Mouse (Mus musculus): ENCODE measurements around the gene Taf1c.

The Taf1c gene

DNA sequence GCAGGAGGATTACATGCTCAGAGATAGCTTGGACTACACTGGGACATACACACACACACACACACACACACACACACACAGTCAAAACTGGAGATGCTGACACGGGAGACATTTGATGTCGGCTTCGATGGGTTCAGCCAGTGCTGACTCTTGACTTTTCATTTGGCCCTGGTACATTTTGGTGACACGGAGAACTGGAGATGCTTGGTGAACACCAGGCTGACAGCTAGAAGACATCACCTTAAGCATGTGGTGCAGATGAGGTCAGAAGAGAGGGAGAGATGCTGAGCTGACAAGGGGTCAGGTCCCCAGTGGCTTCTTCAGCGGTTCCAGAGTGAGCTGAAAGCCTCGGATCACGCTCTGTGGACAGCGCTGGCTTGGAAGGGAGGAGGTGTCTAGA, 18.0 kb upstream of the Taf1c start:
- no peak for DNase-seq

DNA sequence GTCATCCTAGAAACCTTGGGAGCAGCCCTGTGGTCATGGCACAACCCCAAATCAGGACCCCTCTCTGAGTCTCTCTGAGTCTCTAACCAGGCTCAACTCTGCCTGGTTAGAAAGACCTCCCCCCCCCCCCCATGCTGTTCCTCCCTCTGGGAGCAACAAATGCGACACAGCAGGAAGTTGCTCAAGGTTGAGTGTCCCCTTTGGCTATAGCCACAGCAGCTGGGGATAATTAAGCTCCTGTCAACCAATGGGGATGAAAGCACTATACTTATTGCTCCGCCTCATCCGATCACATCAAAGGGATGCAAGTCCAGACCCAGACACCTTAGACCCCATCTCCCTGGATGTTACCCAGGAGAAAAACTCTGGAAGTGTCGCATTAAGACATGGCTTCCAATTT, 17.5 kb upstream of the Taf1c start:
- DNase-seq: no peak

DNA sequence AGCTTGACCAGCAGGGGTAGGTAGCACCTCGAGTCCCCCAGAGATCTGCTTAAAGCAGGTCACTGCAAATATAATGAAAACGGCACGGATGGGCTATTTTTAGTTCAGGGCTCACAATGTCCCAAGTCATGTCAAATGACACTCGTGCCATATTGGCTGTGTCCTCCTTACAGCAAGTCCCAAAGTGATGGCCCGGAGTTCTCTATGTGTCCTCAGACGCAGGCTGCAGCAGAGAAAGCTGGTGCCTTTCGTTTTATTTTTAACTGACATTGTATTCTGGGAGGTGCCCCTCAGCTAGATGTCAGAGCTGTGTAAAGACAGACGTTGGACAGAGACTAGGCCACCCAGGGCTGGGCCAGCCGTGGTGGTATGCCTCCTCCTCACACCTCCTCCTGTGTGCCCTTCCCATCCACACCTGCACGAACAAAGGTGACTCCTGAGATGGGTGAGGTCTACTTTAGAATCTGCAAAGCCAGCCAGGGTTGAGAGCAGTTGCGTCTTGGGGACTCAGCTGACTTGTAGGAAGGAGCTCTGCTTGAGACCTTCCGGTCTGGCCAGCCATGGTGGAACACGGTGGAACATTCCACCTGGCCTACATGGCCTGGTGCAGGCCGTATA, 15.9 kb upstream of the Taf1c start:
- no peak for DNase-seq

DNA sequence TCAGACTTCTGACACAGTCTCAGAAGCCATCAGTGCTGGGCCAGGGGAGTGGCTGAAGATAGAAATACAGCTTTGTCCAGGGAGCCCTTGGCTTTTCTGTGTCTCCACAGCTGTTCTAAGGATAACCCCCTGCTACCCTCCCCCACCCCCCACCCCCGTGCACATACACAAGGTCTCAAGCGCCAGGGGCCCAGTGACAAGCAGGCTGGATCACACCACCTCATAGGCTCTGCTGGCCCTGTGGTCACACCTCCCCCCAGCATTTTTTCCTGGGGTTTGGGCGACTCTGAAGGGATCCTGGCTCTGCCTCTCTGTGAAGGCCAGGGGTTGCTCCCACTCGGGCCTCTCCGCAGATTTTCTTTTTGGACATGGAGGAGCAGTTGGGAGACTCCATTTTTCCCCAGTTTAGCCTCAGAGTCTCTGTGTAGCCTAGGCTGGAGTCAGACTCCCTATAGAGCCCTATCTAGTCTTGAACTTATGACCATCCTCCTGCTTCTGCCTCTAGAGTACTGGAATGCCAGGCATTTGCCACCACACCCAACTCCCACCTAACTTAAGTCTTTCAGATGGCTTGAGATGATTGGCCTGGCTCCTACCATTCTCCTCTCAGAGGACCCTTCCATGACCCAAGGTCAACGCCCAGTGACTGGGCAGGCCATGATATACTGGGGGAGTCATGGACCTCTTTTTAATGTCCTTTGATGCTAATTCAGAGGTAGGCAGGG, 15.3 kb upstream of the Taf1c start:
- no peak for DNase-seq

DNA sequence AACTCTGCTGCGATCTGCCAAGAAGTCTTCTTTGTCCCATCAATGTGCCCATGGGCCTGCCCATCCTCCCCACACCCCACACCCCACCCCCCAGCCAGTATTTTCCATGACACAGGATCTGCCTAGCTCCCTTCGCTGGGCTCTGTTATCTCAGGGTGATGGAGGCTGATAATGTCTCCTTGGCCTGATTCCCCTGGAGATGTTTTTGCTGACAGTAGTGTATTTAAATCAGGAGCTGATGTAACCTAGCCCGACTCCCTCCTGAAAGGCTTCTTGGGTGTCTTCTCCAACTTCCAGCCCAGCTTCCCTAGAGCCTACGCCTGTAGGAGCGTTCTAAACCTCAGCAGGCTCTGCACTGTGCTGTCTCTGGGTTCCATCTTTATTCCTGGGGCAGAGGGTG, 13.9 kb upstream of the Taf1c start:
- DNase-seq: no peak

DNA sequence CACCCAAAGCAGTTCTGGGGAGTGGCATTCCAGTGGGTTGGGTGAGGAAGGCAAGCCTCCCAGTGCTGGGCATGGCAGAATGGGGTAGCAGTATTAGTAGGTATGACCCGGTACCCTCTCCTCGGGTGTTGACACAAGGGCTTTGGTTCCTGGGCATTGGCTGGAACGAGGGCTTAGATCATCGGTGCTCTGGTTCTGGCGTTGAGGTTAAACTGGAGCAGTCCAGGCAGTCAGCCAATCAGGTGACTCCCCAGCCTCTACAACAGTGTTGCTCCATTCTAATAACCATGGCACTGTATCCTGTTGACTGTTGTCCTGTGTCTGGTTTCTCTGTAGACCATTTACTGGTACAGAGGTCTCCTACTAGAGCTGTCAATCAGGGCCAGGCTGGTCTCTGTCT, 12.6 kb upstream of the Taf1c start:
- no peak for DNase-seq

DNA sequence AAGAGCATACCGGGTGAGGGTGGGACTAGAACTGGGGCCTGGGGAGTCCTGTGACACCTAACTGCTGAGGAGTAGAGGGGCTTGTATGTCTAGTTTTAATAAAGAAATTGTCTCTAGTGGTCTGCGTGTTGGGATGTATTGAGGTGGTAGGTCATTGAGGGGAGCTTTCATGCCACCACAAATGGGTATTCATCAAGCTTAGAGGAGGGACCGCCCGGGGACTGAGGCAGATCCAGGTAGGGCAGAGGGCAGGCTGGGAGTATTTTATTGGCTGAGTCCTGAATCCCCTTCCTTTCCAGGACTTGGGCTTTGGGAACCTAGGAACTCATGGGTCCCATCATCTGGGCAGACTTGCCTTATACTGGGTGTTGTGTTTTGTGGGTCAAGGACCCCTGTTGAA, 11.8 kb upstream of the Taf1c start:
- DNase-seq: no peak

DNA sequence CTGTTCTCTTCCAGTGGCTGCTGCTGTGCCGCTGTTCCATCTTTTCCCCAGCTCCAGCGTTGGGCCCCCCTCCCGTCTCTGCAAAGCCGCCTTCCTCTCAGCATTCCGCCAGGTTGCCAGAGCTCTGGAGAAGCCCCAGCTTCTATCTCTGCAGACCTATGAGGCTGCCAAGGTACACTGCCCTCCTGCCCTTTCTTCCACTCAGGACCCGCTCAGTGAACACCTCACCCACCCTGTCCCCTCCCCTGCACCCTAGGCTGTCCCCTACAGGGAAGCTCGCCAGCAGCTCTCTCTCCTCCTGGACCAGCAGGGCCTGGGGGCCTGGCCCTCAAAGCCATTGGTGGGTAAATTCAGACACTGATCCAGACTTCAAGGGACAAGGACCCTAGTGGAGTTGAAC, 11.3 kb upstream of the Taf1c start:
- DNase-seq: no peak

DNA sequence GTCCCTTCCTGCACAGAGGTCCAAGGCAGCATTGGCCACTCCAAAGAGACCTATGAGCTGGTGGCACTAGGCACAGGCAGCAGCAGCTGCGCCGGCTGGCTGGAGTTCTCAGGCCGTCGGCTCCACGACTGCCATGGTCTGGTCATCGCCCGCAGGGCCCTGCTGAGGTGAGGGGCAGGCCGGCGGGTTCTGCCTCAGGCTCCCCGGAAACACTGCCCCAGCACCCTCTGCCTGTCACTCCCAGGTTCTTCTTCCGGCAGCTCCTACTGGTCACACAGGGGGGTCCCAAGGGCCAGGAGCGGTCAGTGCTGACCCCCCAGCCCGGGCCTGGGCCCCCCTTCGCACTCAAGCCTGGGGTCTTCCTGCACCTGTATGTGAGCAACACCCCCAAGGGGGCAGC, 10.1 kb upstream of the Taf1c start:
- DNase-seq: no peak

DNA sequence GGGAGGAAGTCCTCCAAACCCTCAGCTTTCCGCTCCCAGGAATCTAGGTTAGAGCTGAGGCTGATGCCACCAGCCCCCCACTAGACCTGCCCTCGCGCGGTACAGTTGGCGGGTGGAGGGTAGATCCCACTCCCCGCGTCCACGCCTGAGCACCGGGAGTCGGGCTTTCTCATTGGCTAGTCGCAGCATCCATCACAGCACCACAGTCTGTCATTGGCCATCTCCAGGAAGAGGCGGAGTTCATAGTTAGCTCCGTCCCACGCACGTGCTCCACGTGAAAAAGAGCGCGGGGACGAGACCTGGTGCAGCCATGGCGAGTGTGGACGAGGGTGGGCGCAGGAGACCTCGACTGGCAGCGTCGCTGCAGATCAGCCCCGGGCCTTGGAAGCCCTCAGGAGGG, 7.4 kb upstream of the Taf1c start, which contains the start of gene Adad2:
Adad2 (plus strand) TSS at position 277 of the 400 bp plus-strand sequence.
- DNase-seq: no peak

DNA sequence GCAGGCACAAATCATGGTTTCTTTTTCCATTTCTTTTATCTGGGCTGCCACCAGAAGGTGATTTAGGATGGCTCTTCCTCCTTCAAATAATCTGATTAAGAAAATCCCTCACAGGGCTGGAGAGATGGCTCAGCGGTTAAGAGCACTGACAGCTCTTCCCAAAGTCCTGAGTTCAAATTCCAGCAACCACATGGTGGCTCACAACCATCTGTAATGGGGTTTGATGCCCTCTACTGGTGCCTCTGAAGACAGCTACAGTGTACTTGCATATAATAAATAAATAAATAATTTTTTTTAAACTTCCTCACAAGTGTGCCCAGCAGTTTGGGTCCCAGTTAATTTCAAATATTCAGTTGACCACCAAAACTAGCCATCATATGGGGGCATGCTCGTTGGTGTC, 1.2 kb upstream of the Taf1c start:
- no peak for DNase-seq

DNA sequence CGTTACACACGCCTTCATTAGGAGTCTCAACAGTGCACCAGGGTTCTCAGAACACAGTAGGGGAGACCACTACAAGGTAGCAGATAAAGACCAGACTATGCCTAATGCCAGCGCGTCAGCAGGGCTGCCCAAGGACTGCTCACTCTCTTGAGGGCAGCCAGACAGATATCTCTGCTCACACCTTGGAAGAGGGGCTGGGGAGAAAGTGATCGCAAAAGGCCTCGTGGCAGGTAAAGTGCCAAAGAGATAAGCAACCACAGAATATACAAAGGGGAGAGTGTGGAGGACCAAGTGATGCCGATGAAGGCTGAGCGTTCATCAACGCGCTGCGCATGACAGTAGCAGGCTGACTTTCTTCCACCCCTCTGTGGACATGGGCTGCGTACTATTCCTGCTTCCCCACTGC, 621 bp downstream of the Taf1c start:
- no peak for DNase-seq

DNA sequence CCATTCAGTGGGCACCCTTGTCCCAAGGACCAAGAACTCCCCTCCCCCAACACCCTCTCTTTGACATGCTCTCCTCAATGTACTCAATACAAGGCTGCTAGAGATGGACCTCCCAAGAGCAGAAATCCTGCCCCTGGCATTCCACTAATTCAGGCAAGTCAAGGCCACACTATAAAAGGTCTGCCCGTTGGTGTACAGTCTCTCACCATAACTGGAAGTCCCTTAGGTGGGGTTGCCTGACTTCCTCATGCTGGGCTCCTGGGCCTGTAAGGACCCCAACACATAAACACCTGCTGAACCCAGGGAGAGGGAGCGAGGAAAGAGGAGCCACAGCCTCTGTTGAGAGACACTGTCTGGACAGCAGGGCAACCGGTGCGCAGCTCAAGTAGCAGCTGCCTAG, 1.3 kb downstream of the Taf1c start:
- no peak for DNase-seq

DNA sequence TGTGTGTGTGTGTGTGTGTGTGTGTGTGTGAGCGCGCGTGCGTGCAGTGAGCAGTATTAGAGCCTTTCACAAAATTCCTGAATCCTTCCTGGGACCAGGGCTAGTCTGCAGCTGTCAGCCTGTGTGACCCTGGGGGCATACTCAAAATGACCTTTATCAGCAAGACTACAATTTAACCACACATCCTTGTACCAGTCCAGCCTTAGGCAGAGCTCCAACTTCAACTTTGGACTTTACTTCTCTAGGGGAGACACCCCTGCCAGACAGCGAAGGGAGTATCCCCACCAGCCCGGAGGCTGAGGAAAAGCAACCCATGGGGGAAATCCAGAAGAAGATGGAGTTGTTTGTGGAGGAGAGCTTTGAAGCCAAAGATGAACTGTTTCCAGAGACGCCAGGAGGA, 13.6 kb downstream of the Taf1c start:
- DNase-seq: no peak

DNA sequence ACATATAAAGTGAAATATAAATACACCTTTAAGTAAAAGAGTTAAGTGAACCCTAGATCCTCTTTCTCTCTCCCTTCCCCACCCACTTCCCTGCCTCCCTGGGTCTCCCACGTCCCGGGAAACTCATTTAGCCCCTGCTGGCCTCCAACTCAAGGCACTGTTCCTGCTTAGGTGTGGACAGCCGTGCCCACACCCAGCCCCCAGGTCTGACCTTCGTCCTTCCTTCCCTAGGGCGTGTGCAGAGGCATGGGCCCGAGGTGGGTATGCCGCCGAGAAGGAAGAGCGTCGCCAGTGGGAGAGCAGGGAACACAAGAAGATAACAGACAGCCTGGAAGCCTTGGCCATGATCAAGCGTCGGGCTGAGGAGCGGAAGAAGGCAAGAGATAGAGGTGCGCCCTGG, 14.7 kb downstream of the Taf1c start:
- DNase-seq: no peak

DNA sequence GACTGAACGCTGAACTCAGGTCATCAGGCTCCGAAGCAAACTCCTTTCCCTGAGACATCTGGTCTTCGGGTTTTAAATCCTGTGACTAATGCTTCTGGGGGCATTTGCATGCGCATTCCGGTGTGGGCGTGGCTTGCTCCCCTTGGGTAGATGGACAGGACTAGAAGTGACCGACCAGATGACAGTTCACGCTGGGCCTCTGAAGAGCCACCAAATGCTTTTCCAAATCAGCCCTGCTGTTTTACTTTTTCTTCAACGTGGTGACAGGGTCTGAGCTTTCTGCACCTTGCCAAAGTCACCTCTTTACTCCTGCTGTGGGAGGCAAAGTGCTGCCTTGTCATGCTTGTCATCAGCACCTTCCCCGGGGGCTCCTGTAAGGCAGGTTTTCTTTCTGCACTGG, 16.2 kb downstream of the Taf1c start:
- no peak for DNase-seq

DNA sequence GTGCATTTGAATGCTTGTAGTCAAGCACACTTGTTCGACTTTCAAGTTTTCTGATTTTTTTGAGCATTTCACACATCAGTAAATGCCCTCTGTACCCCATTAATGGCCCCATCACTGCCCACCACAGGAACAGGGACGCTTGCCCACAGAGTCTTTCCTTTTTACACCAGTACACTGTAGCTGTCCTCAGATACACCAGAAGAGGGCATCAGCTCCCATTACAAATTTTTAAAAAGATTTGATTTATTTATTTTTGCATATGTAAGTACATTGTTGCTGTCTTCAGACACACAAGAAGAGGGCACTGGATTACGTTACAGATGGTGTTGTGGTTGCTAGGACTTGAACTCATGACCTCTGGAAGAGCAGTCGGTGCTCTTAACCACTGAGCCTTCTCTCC, 16.7 kb downstream of the Taf1c start:
- no peak for DNase-seq

DNA sequence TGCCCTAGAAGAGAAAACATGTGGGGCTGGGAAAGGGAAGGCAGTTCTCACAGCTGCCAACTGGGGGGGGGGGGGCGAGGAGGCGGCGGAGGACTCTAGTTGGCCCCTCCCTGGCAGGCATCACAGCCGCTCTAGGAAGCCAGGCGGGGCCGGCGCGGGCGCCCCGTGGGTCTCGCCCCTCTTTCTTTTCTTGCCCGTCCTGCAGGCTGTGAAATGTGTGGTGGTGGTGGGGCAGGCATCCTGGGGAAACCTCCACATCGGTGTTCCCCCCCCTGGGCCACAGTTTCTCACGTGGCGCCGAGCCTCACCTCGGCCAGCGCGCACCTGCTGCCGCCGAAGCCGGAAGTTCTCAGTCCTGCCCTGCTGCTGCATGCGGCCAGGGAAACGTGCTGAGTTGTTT, 19.1 kb downstream of the Taf1c start:
- no peak for DNase-seq

DNA sequence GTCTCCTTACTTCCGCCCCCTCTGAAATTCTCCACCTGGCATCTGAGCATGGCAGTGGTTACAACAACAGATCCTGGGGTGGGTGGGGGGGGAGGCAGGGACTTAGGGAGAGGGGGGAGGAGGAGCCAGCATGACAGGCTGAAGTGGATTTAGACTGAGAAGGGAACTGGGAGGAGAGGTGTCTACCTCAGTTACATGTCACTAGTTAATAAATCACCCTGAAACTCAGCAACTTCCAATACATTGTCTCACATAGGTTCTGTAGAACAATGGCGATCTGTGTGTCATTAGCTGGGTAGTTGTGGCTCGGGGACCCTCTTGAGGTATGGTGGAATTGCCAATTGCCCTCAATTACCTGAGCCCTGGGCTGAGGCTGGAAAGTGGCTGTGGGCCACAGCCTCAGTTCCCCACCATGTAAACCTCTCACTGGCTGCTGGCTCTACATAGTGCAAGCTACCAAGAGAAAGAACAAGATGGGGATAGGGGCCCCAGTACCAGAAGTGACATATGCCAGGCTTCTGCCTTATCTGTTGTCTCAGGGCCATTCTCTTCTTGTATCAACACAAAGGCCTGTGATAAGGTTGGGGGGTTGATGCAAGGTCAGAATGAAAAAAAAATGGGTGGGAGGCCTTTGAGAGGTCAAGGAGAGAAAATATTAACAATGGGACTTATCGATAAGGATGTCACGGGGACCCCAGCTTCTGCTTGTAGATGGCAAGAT, 24.4 kb downstream of the Taf1c start:
- DNase-seq: no peak

DNA sequence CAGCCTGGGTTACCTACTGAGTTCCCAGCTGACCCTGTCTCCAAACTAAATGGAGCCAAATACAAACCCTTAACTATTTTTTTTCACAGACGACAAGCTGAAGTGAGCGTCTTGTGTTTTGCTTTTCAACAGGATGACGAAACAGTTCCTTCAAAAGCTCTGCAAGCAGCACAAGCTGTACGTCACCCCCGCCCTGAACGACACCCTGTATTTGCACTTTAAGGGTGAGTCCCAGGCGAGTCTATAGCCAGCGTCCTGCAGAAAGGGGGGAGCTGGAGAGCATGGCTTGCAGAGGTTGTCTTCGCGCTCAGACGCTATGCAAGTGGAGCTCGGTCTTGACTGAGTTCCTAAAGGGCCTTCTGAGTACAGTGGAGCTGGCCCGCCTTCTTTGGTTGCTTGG, 25.9 kb downstream of the Taf1c start:
- DNase-seq: no peak

DNA sequence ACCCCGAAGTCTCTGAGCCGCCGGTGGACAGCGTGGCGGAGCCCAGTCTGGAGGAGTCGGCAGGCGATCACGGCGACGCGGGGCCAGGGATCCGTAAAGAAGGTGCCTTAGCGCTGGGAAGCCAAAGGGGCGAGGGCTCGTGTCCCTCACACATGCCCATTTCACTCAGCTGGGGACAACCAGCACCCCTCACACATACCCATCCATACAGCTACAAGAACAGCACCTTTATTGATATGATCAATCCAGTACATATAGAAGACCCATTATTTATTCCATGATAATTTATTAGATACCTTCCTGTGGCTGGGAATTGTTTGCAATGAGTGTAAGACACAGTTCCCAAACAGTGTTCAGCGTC, 29.7 kb downstream of the Taf1c start:
- no peak for DNase-seq

DNA sequence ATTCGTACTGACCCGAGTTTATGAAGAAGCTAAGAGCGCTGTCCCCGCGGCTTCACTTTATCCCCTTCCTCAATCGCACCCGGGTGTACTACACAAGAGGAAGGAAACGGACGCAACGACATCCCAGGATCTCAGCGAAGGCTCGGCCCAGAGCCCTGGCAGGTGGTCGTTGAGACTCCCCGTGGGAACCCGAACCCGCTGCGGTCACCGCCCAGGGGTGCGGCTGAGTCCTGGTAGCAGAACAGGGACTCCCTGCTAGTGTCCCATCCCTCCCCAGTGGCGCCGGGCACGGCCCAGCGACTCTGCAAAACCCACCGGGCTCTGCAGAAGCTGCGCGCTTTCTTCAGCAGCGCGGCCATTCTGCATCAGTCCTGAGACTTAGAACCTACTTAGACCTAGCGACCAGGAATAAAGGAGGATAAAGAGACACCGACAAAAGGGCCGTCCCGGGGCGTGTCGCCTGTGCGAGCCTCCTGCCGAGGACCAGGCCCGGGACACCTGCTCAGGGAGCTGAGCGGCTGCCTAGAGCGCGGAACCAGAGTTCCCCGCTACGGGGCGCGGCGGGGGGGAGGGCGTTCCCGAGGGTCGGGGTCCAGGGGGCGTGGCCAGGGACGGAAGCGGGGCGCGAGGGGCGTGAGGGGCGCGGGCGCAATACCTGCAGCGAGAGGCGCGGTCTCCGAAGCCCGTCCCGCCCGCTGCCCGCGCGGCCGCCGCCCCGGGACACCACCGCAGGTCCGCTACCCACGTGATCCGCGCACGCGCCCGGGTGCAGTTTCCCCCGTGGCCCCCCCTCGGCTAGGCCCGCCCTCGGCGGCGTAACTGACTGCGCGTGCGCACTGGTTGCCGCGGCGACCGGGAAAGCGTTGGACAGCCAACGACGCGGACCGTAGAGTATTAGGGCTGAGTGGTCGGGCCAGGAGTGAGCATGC, 30.3 kb downstream of the Taf1c start, which contains the start of the genes Hsdl1 and Dnaaf1:
Hsdl1 (minus strand) TSS at position 747 of the 929 bp plus-strand sequence.
Dnaaf1 (plus strand) TSS at position 799 of the 929 bp plus-strand sequence.
- peak; percentile 89 to 90 for DNase-seq

DNA sequence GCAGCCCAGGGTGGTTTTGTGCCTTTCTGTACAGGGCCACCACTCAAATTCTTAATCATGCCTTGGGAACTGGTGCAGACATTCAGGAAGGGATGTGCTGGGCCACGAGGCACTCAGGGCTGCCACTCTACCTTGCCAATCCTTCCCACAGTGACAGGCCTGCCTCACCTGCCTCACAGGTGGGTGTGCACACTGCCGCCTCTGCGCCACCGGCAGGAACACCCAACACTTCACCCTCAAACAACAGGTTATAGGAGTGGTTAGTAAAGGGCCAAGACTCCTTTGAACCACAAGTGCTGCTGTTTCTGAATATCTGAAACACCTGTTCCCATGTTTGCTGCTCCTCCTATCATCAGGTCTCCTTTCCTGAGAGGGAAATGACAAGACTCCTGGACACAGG, 32.6 kb downstream of the Taf1c start:
- DNase-seq: no peak
